Mouse (Mus musculus) bone marrow, adult 2 months (tissue): ENCODE measurements around the gene Fig4. TPM values are rescaled to one million over a fixed set of nuclear protein-coding genes. Genes with fewer than 3 reads are reported as not detected.

Experiments
- H3K27ac ChIP-seq: fragments of 200-500 bp; 2 replicates; pipeline ENCODE4 v1.5.1; 2012; ENCODE audit warnings: low read depth, mild to moderate bottlenecking, control low read depth, inconsistent platforms, low read length; ENCODE audit not compliant: control insufficient read depth, poor library complexity, insufficient read depth
- H3K4me1 ChIP-seq: fragments of 200-500 bp; 2 replicates; pipeline ENCODE4 v1.6.1; 2011; ENCODE audit warnings: low read length; ENCODE audit not compliant: control insufficient read depth, insufficient read depth
- H3K4me3 ChIP-seq: fragments of 200-500 bp; replicated peaks from 2 replicates; pipeline ENCODE3; 2011; ENCODE audit warnings: mild to moderate bottlenecking, low read depth, low read length, control low read depth; ENCODE audit not compliant: control insufficient read depth
- CTCF ChIP-seq: fragments of 200-500 bp; IDR thresholded peaks from 2 replicates; pipeline ENCODE4 v1.5.1; 2011; ENCODE audit warnings: low read length, control low read depth; ENCODE audit not compliant: control insufficient read depth, insufficient read depth
- POLR2A ChIP-seq: fragments of 200-500 bp; IDR thresholded peaks from 2 replicates; pipeline ENCODE4 v1.6.1; 2011; ENCODE audit warnings: low read depth, mild to moderate bottlenecking, control low read depth, low read length, borderline replicate concordance; ENCODE audit not compliant: control insufficient read depth
- WGBS: fragments of 180-500 bp; shearing (Covaris S2); methylation state at CpG from one replicate; pipeline ENCODE4 v1.1.7; 2018; 5-methylcytosine and 5-hydroxymethylcytosine counted together
- polyA plus RNA-seq: library from polyadenylated mRNA; stranded (reverse); fragments of >200 nt; gene quantifications from 2 replicates; pipeline ENCODE4 v1.2.4, GENCODE M21; 2011; ENCODE audit warnings: low replicate concordance; ENCODE audit not compliant: missing spikeins, insufficient read depth, insufficient read length

The Fig4 gene
- polyA plus RNA-seq, 1 experiment = 6.4 TPM

DNA sequence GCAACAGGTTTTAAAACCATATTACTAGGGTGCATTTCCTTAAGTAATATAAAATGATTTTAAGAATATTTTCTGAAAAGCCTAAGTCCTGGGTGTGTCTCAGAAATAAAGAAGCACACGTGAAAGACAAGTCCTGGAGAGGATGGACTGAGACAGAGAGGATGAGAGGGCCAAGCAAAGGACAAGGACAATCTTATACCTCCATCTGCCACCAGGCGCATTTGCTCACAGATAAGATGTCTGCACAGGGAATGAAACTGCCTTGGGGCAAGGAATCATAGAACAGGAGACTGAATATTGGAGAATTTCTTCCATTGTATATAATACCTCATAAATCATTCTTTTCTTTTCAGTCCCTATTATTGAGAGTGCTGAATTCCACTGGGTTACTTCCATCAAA lies 67.0 kb downstream of the Fig4 start:
- Histone ChIP-seq H3K4me1 (no peaks in the 10 kb centered on the region; the same call in 1 of the 2 replicates), H3K27ac (no peak overlapping the region), H3K4me3 (no peak overlapping the region)
- WGBS = 67% methylated on average over 2 of the region's 2 CpGs
- TF ChIP-seq CTCF (no peak), POLR2A (no peak)

DNA sequence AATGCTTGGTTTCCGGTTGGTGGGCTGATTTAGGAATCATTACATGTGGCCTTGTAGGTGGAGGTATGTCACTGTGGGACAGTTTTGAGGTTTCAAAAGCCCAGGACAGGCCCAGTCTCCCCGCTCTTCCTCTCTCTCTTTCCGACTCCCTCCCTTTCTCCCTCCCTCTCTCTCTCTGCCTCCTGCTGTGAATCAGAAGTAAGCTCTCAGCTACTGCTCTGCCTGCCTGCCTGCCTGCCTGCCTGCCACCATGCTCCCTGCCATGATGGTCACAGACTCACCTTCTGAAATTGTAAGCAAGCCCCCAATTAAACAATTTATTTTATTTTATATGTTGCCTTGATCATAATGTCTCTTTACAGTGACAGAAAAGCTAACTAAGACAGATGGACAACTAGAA lies 67.5 kb downstream of the Fig4 start:
- Histone ChIP-seq H3K4me1 (no peaks in the 10 kb centered on the region; the same call in 1 of the 2 replicates), H3K27ac (no peak overlapping the region), H3K4me3 (no peak overlapping the region)
- WGBS = 89% methylated on average over 3 of the region's 3 CpGs
- TF ChIP-seq CTCF (no peak), POLR2A (no peak)

GRCm38 (mm10) chr10:41235159-41235558 lies 67.9 kb downstream of the Fig4 start:
- TF ChIP-seq CTCF = no peak
- TF ChIP-seq POLR2A = no peak
- no peak overlapping the region for H3K4me3 ChIP-seq
- H3K4me1 ChIP-seq = no peaks in the 10 kb centered on the region; the same call in 1 of the 2 replicates
- 91% methylated on average over 2 of the region's 2 CpGs for WGBS
- no peak overlapping the region for H3K27ac ChIP-seq

DNA sequence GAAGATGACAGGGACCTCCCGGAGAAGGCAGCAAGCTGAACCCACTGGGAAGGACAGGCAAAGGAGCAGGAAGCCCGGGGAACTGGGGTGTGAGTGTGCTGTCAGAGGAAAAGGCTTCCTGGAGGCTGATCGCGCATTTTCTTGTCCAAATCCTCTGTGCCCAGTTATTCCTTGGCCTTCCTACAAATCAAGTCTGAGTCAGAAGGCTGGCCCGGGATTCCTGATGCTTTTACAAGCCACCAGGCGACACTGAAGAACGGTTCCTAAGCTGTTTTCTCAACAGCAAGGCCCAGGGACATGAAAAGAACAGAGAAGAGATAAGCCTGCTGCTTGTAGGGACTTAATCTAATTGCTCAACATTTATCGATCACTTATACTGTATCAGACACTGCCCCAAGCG lies 68.5 kb downstream of the Fig4 start:
- H3K4me3 ChIP-seq = no peak overlapping the region
- no peaks in the 10 kb centered on the region; the same call in 1 of the 2 replicates for H3K4me1 ChIP-seq
- no peak for TF ChIP-seq CTCF
- TF ChIP-seq POLR2A = no peak
- WGBS = 87% methylated on average over 9 of the region's 9 CpGs
- no peak overlapping the region for H3K27ac ChIP-seq

DNA sequence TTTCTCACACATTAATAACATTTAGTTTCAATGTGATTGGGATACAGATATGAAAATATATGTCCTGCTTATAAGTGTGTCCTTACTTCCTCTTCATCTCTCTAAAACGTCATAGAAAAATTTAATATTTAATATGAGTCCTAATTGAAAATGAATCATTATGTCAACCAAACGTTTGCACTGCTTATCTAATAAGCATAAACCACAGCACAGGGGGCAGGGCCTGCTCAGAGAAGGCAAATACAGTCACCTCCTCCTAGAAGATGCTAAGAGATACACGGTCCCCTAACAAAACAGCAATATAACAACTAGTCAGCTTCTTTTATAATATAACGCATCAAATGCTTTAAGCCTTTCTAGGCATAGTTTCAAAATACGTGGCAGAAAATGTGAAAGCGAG lies 69.9 kb downstream of the Fig4 start:
- TF ChIP-seq POLR2A (no peak), CTCF (no peak)
- WGBS = 75% methylated on average over 6 of the region's 6 CpGs
- Histone ChIP-seq H3K4me3 (no peak overlapping the region), H3K4me1 (no peaks in the 10 kb centered on the region; the same call in 1 of the 2 replicates), H3K27ac (no peak overlapping the region)

DNA sequence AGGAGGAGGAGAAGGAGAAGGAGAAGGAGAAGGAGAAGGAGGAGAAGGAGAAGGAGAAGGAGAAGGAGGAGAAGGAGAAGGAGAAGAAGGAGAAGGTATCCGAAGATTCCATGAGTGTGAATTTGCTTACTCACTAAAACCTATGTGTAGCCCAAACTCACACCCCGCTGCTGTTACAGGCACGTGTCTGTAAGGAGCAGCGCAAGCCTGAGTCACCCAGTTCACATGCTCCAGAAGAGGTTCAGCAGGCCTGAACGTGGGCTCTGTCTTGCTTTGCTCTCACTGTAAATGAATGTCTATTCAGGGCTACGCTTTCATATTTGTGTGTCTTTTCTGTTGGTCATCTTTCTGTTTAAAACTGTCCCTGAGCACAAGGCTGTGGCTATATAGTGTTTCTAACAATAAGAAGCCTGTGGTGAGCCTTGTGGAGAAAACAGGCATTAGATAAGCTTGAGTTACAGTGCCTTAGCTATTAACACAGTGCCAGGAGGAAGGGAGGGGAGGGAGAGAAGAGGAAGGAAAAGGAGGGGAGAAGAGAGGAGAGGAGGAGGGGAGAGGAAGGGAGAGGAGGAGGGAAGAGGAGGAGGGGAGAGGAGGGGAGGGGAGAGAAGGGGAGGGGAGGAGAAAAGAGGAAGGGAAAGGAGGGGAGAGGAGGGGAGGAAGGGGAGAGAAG lies 71.8 kb downstream of the Fig4 start:
- TF ChIP-seq CTCF = no peak
- no peak for TF ChIP-seq POLR2A
- Histone ChIP-seq H3K4me3 (no peak overlapping the region), H3K4me1 (no peaks in the 10 kb centered on the region; the same call in 1 of the 2 replicates), H3K27ac (no peak overlapping the region)
- 66% methylated on average over 6 of the region's 6 CpGs for WGBS

DNA sequence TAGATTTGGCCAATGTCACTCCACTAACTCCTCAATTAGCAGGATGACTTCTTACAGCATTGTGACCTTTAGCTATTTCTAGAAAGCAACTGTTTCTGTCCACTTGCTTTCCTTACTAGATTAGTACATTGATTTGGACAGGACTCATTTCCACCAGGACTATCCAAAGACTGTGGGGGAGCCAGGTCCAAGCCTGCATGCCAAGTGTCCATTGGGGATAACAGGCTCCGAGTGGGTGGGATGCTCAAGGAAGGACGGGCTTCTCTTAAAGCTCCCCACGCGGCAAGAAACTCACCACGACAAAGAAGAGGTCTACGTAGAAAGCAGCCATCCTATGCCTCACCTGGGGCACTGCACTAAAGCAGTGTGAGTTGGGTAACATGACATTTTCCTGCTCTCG lies 75.4 kb downstream of the Fig4 start:
- WGBS = 87% methylated on average over 7 of the region's 7 CpGs
- no peak overlapping the region for H3K27ac ChIP-seq
- no peak for TF ChIP-seq CTCF
- no peak overlapping the region for H3K4me3 ChIP-seq
- peaks cover 1% of the 10 kb centered on the region; the same call in 1 of the 2 replicates for H3K4me1 ChIP-seq

DNA sequence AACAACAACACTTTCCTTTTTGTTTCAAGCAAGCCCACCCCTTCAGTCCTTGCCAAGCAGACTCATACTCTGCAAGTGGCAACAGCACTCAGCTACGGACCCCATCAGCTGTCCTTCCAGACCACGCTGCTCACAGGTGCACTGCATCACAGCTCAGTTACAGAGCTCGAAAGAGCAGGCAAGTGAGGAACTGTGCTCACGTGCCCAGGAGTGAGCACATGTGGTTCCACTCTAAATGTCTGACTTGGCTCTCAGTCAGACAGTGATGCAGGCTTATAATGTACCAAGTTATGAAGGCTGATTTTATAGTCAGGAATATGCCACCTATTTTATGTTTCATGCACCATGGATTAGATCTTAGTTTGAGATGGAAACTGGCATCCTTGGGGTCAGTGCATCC lies 79.6 kb downstream of the Fig4 start:
- Histone ChIP-seq H3K4me1 (peaks cover 4% of the 10 kb centered on the region; the same call in 1 of the 2 replicates), H3K4me3 (no peak overlapping the region), H3K27ac (no peak overlapping the region)
- 87% methylated on average over 4 of the region's 4 CpGs for WGBS
- TF ChIP-seq POLR2A = no peak
- TF ChIP-seq CTCF = no peak

DNA sequence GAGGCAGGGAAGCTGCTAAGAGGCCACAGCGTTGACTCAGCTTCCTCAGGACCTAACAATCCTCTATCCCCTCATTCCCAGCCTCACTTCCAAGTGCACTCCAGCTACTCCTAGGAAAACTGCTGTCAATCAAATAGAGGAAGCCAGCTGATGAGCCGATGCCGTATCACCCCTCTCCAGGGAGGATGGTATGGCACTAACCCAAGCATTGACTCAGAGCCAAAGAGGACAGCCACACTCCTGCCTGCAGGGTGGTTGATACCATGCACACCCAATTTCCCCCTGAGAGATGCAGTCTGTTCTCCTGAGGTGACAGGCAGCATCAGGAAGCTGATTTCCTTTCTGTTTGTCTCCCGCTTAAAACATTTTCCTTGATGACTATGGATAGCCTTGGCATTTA lies 81.9 kb downstream of the Fig4 start:
- TF ChIP-seq POLR2A (no peak), CTCF (no peak)
- WGBS = 65% methylated on average over 4 of the region's 4 CpGs
- H3K4me3 ChIP-seq = peak overlapping the region; percentile 4
- H3K27ac ChIP-seq = peak overlapping the region; percentile 79
- peaks cover 4% of the 10 kb centered on the region; the same call in 1 of the 2 replicates for H3K4me1 ChIP-seq
